Mouse (Mus musculus) cerebellum, adult 2 months (tissue): ENCODE results near the gene Gldn. TPM values are rescaled to one million over a fixed set of nuclear protein-coding genes. Genes with fewer than 3 reads are reported as not detected.
A peak's percentile ranks its signal among the peaks of the same experiment; 100 is the strongest.

Experiments used
- DNase-seq, 2 experiments: peaks; one replicate each; pipeline ENCODE4 v3.0.0; 2021
- H3K27ac ChIP-seq: fragments of 200-500 bp; 2 replicates; pipeline ENCODE4 v1.5.1; 2012; ENCODE audit warnings: low read length, control low read depth, inconsistent platforms; ENCODE audit not compliant: insufficient read depth
- H3K27me3 ChIP-seq: fragments of 200-500 bp; 2 replicates; pipeline ENCODE4 v1.6.1; 2012; ENCODE audit warnings: inconsistent platforms, mild to moderate bottlenecking, low read length, moderate library complexity; ENCODE audit not compliant: control insufficient read depth, insufficient read depth
- H3K4me1 ChIP-seq: fragments of 200-500 bp; 2 replicates; pipeline ENCODE4 v1.6.1; 2011; ENCODE audit warnings: low read length; ENCODE audit not compliant: control insufficient read depth, insufficient read depth
- H3K4me3 ChIP-seq: fragments of 200-500 bp; replicated peaks from 2 replicates; pipeline ENCODE3; 2011; ENCODE audit warnings: mild to moderate bottlenecking, low read depth, low read length, control low read depth; ENCODE audit not compliant: insufficient read depth
- CTCF ChIP-seq: fragments of 200-500 bp; IDR thresholded peaks from 2 replicates; pipeline ENCODE4 v1.5.1; 2011; ENCODE audit warnings: low read depth, mild to moderate bottlenecking, control low read depth, low read length, moderate library complexity, borderline replicate concordance; ENCODE audit not compliant: insufficient read depth
- POLR2A ChIP-seq: fragments of 200-500 bp; IDR thresholded peaks from 2 replicates; pipeline ENCODE4 v1.6.1; 2011; ENCODE audit warnings: low read length, control low read depth, borderline replicate concordance; ENCODE audit not compliant: insufficient read depth
- WGBS: fragments of 180-500 bp; shearing (Covaris S2); methylation state at CpG from one replicate; pipeline ENCODE4 v1.1.7; 2018; 5-methylcytosine and 5-hydroxymethylcytosine counted together
- polyA plus RNA-seq: library from polyadenylated mRNA; depleted of rRNA; stranded (reverse); fragments of >200 nt; gene quantifications from 2 replicates; pipeline ENCODE4 v1.2.3, GENCODE M21; 2012

The Gldn gene
- polyA plus RNA-seq, 1 experiment, result 0.28 TPM

- Histone ChIP-seq H3K4me1 (no peaks in the 10 kb centered on the region), H3K27ac (no peak overlapping the region), H3K27me3 (no peaks in the 10 kb centered on the region), H3K4me3 (no peak overlapping the region)
- no peak for TF ChIP-seq CTCF
- no peak for TF ChIP-seq POLR2A
- DNase-seq, result no peak
- WGBS, result 63% methylated on average over 12 of the region's 12 CpGs
Observed at GRCm38 (mm10) chr9:54279046-54279589, 7.2 kb upstream of the Gldn start.

- H3K27me3 ChIP-seq, result 0 out of 2 replicates have a peak, but pooled peaks cover 2% of the 10 kb centered on the region
- no peak overlapping the region for H3K27ac ChIP-seq
- no peak for DNase-seq
- no peak for TF ChIP-seq CTCF
- TF ChIP-seq POLR2A, result no peak
- no peak overlapping the region for H3K4me3 ChIP-seq
- H3K4me1 ChIP-seq, result no peaks in the 10 kb centered on the region; the same call in 1 of the 2 replicates
- 71% methylated on average over 5 of the region's 5 CpGs for WGBS
Observed at GRCm38 (mm10) chr9:54287804-54288203, 1.5 kb downstream of the Gldn start.

- DNase-seq, result no peak
- no peaks in the 10 kb centered on the region; the same call in none of the 2 replicates for H3K4me1 ChIP-seq
- no peak for TF ChIP-seq CTCF
- TF ChIP-seq POLR2A, result no peak
- no peaks in the 10 kb centered on the region for H3K27me3 ChIP-seq
- H3K4me3 ChIP-seq, result no peak overlapping the region
- no peak overlapping the region for H3K27ac ChIP-seq
- 83% methylated on average over 3 of the region's 3 CpGs for WGBS
Observed at GRCm38 (mm10) chr9:54299389-54299788, 13.1 kb downstream of the Gldn start.

- Histone ChIP-seq H3K27ac (no peak overlapping the region), H3K27me3 (no peaks in the 10 kb centered on the region), H3K4me1 (no peaks in the 10 kb centered on the region; the same call in none of the 2 replicates), H3K4me3 (no peak overlapping the region)
- DNase-seq, result no peak
- TF ChIP-seq POLR2A, result no peak
- no peak for TF ChIP-seq CTCF
Observed at GRCm38 (mm10) chr9:54299792-54300191, 13.5 kb downstream of the Gldn start.

- WGBS, result 16% methylated on average over 4 of the region's 4 CpGs
- Histone ChIP-seq H3K27ac (no peak overlapping the region), H3K27me3 (no peaks in the 10 kb centered on the region), H3K4me3 (no peak overlapping the region), H3K4me1 (no peaks in the 10 kb centered on the region; the same call in none of the 2 replicates)
- TF ChIP-seq CTCF, result no peak
- TF ChIP-seq POLR2A, result no peak
- peak; percentile 10 to 49 for DNase-seq
Observed at GRCm38 (mm10) chr9:54301255-54301654, 15.0 kb downstream of the Gldn start.

GRCm38 (mm10) chr9:54308209-54308608, 21.9 kb downstream of the Gldn start:
- Histone ChIP-seq H3K27ac (no peak overlapping the region), H3K4me3 (no peak overlapping the region), H3K4me1 (no peaks in the 10 kb centered on the region), H3K27me3 (no peaks in the 10 kb centered on the region)
- no peak for DNase-seq
- no peak for TF ChIP-seq CTCF
- TF ChIP-seq POLR2A, result no peak
- WGBS, result 81% methylated on average over 1 of the region's 1 CpGs

- WGBS, result 66% methylated on average over 2 of the region's 2 CpGs
Observed at GRCm38 (mm10) chr9:54308751-54309358, 22.6 kb downstream of the Gldn start.

GRCm38 (mm10) chr9:54316363-54316762, 30.1 kb downstream of the Gldn start:
- Histone ChIP-seq H3K4me3 (no peak overlapping the region), H3K27me3 (no peaks in the 10 kb centered on the region), H3K4me1 (no peaks in the 10 kb centered on the region), H3K27ac (no peak overlapping the region)
- no peak for DNase-seq
- no peak for TF ChIP-seq CTCF
- TF ChIP-seq POLR2A, result no peak
- 76% methylated on average over 9 of the region's 9 CpGs for WGBS

More at GRCm38 (mm10) chr9:54308751-54309358, 22.6 kb downstream of the Gldn start:
- DNase-seq, result no peak
- H3K4me3 ChIP-seq, result no peak overlapping the region
- no peak overlapping the region for H3K27ac ChIP-seq
- no peak for TF ChIP-seq CTCF
- TF ChIP-seq POLR2A, result no peak
- no peaks in the 10 kb centered on the region for H3K4me1 ChIP-seq
- H3K27me3 ChIP-seq, result no peaks in the 10 kb centered on the region
